ENCODE assay signal across 9 mouse cellular contexts in the genomic region with DNA sequence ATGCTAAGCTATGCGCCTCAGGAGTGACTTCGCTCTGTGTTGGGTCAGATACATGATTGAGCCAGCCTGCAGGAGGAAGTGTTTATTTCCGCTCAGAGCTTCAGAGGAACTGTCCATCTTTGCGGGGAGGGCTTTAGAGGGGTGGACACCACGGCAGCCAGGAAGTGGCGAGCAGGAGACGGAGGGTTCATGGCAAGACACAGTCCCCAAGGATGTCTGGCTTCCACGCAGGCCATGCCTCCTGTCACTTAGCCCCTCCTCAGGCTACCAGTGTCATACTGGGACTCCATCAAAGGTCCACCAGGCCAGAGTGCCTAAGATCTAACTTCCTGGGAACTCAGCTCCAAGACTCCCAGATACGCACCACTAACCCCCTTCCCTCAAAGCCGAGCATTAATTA. TPM values are rescaled to one million over a fixed set of nuclear protein-coding genes. Genes with fewer than 3 reads are reported as not detected.
DNase-seq lines count a peak whose midpoint lies in the region; TF ChIP-seq lines count a peak whose summit lies in the region.
"Had no signal": no experiment of that assay in that cellular context is flagged by ENCODE, and none has a peak within 500 bp of the region (broad histone marks: within the 10 kb centered on the region; RNA-seq: fewer than 3 reads in every experiment).

No protein-coding gene starts in this region.

- no peaks in the 10 kb centered on the region for H3K79me2 ChIP-seq in heart, adult 2 months (replicated peaks; ENCODE audit: control insufficient read depth, insufficient read depth, low read length)

- H3K27ac ChIP-seq in heart, adult 2 months = peak overlapping the region; percentile 74
- no peak overlapping the region for H3K27ac ChIP-seq in cerebellum, adult 2 months (ENCODE audit: insufficient read depth, low read length)

- 0 out of 2 replicates have a peak, but pooled peaks have one; percentile 42 for TF ChIP-seq EP300 in heart, adult 2 months (IDR thresholded peaks at IDR 0.05; ENCODE audit: insufficient read depth, low read depth, low read length)

- no peaks in the 10 kb centered on the region for H3K27me3 ChIP-seq in heart, adult 2 months (ENCODE audit: control insufficient read depth, insufficient read depth, low read length)
- H3K27me3 ChIP-seq in cerebellum, adult 2 months (ENCODE audit: control insufficient read depth, insufficient read depth, low read length) = no peaks in the 10 kb centered on the region
- H3K27me3 ChIP-seq: CH12.LX had no signal

- DNase-seq in gastrocnemius, adult 18-20 months (ENCODE audit: low spot score) = peak; percentile 6
- no peak for DNase-seq in gastrocnemius, adult 8-10 months (ENCODE audit: low spot score in 2 of 2)
- peak; percentile 54 to 68 for DNase-seq in heart, adult 2 months
- DNase-seq in kidney, adult 8-10 months = peak; percentile 49 to 67
- DNase-seq in lung, postnatal 4 days = peak; percentile 72 to 82
- DNase-seq in cerebellum, adult 2 months = no peak
- DNase-seq in right cerebral cortex, adult 18-20 months = no peak
- DNase-seq in layer of hippocampus, postnatal 14 days (ENCODE audit: low spot score in 2 of 2) = no peak

- 39% methylated on average over 10 of the region's 10 CpGs for WGBS in heart, adult 2 months
- 67% methylated on average over 10 of the region's 10 CpGs for WGBS in cerebellum, adult 2 months

- intact Hi-C loops in heart, adult 2 months (cut with DNase I) = loop anchor here (2.0 kb wide), 1 partner anchor 47 kb away; a partner anchor contains a TSS

- no peak overlapping the region for H3K9ac ChIP-seq in heart, adult 2 months (ENCODE audit: low read depth, low read length)

- no peaks in the 10 kb centered on the region for H3K36me3 ChIP-seq in heart, adult 2 months (ENCODE audit: control insufficient read depth, insufficient read depth, low read length)

- no peak for TF ChIP-seq CTCF in heart, adult 2 months (IDR thresholded peaks at IDR 0.05)
- TF ChIP-seq CTCF in cerebellum, adult 2 months (IDR thresholded peaks at IDR 0.05; ENCODE audit: borderline replicate concordance, insufficient read depth, low read depth, low read length) = no peak

- H3K4me1 ChIP-seq in heart, adult 2 months (ENCODE audit: control insufficient read depth, insufficient read depth, low read length) = peaks cover 12% of the 10 kb centered on the region
- no peaks in the 10 kb centered on the region for H3K4me1 ChIP-seq in cerebellum, adult 2 months (ENCODE audit: control insufficient read depth, insufficient read depth, low read length)

- H3K4me3 ChIP-seq in heart, adult 2 months = no peak overlapping the region; the same call in 1 of the 2 replicates
- no peak overlapping the region for H3K4me3 ChIP-seq in cerebellum, adult 2 months (replicated peaks; ENCODE audit: insufficient read depth, low read depth, low read length)

- peak; percentile 62 for TF ChIP-seq POLR2A in heart, adult 2 months (IDR thresholded peaks at IDR 0.05; ENCODE audit: insufficient read depth, low read depth, low read length)
- TF ChIP-seq POLR2A in cerebellum, adult 2 months (IDR thresholded peaks at IDR 0.05; ENCODE audit: borderline replicate concordance, insufficient read depth, low read length) = no peak

RNA-seq across cellular contexts. Expression of a gene that starts 46.6 kb away (rescaled TPM):
- total RNA-seq in gastrocnemius, adult 18-20 months (2021) = 10 to 100 TPM in 1 of 2 experiments, 1 to 10 TPM in 1; 9.4 to 10.6 TPM
- total RNA-seq in gastrocnemius, adult 8-10 months (2022) = 10 to 100 TPM in 3 of 4 experiments, 1 to 10 TPM in 1; 9.8 to 11.3 (median 10.7) TPM
- 10 to 100 TPM; 50.6 to 55.5 TPM for total RNA-seq in heart, adult 2 months (2021)
- 64.8 and 69.7 TPM in 2 replicates for polyA plus RNA-seq in heart, adult 2 months (2012; rRNA removed)
- 39.6 and 43.8 TPM in 2 replicates for polyA plus RNA-seq in cerebellum, adult 2 months (2012; rRNA removed)
- 10 to 100 TPM; 20.3 to 23.5 TPM for total RNA-seq in layer of hippocampus, postnatal 14 days (2021)

Comparison
In these comparisons a context has a peak if more than half of its experiments do, and no peak if none do; other contexts are left out.
1. DNase-seq: peak in gastrocnemius, adult 18-20 months (single experiment), heart, adult 2 months (2 of 2), kidney, adult 8-10 months (2 of 2) and lung, postnatal 4 days (2 of 2); none in gastrocnemius, adult 8-10 months (0 of 2), cerebellum, adult 2 months (0 of 2), right cerebral cortex, adult 18-20 months (single experiment) and layer of hippocampus, postnatal 14 days (0 of 2).